Mouse (Mus musculus) layer of hippocampus, adult 9-10 months (tissue): ENCODE results near the gene Rcl1.

Experiments
- DNase-seq: peaks from one replicate; pipeline ENCODE4 v3.0.0; 2022; ENCODE audit warnings: low spot score

Rcl1 gene

GRCm38 (mm10) chr19:29100874-29101542 lies at the start of gene Rcl1:
Gene Rcl1, plus strand, starts transcription at chr19:29101375.
- peak; percentile 77 for DNase-seq

GRCm38 (mm10) chr19:29052786-29053185 lies 48.4 kb upstream of the Rcl1 start:
- DNase-seq, result no peak

- DNase-seq, result no peak
Measured at GRCm38 (mm10) chr19:29054594-29054993, 46.6 kb upstream of the Rcl1 start.

GRCm38 (mm10) chr19:29055469-29055868 lies 45.7 kb upstream of the Rcl1 start:
- no peak for DNase-seq

- no peak for DNase-seq
Measured at GRCm38 (mm10) chr19:29058741-29059140, 42.4 kb upstream of the Rcl1 start.

- DNase-seq, result no peak
Measured at GRCm38 (mm10) chr19:29059688-29060087, 41.5 kb upstream of the Rcl1 start.

GRCm38 (mm10) chr19:29060299-29060698 lies 40.9 kb upstream of the Rcl1 start:
- no peak for DNase-seq

GRCm38 (mm10) chr19:29063009-29063408 lies 38.2 kb upstream of the Rcl1 start:
- DNase-seq, result no peak

- DNase-seq, result peak; percentile 88
Measured at GRCm38 (mm10) chr19:29063577-29064363, 37.4 kb upstream of the Rcl1 start.

- no peak for DNase-seq
Measured at GRCm38 (mm10) chr19:29064451-29065102, 36.6 kb upstream of the Rcl1 start.

GRCm38 (mm10) chr19:29066981-29067471 lies 34.1 kb upstream of the Rcl1 start:
- DNase-seq, result no peak

- no peak for DNase-seq
Measured at GRCm38 (mm10) chr19:29069195-29069594, 32.0 kb upstream of the Rcl1 start.

- no peak for DNase-seq
Measured at GRCm38 (mm10) chr19:29074802-29075201, 26.4 kb upstream of the Rcl1 start.

GRCm38 (mm10) chr19:29088628-29089027 lies 12.5 kb upstream of the Rcl1 start:
- DNase-seq, result no peak

- DNase-seq, result no peak
Measured at GRCm38 (mm10) chr19:29092194-29092593, 9.0 kb upstream of the Rcl1 start.

GRCm38 (mm10) chr19:29099106-29099505 lies 2.1 kb upstream of the Rcl1 start:
- DNase-seq, result no peak

GRCm38 (mm10) chr19:29099596-29099995 lies 1.6 kb upstream of the Rcl1 start:
- no peak for DNase-seq

GRCm38 (mm10) chr19:29100261-29100660 lies 914 bp upstream of the Rcl1 start:
- no peak for DNase-seq

- no peak for DNase-seq
Measured at GRCm38 (mm10) chr19:29101591-29101990, 416 bp downstream of the Rcl1 start.

GRCm38 (mm10) chr19:29102098-29102497 lies 923 bp downstream of the Rcl1 start:
- DNase-seq, result no peak

GRCm38 (mm10) chr19:29105816-29106215 lies 4.6 kb downstream of the Rcl1 start:
- DNase-seq, result no peak

GRCm38 (mm10) chr19:29106261-29106660 lies 5.1 kb downstream of the Rcl1 start:
- DNase-seq, result no peak

GRCm38 (mm10) chr19:29112662-29113061 lies 11.5 kb downstream of the Rcl1 start:
- DNase-seq, result no peak
